Mouse (Mus musculus): ENCODE data around the gene Lamb3.
"Not testable (repeated sequence)": the region's sequence is repeated elsewhere in the genome, so short reads cannot be mapped to it uniquely, and the experiment has no call there.

Gene Lamb3

GRCm38 (mm10) chr1:193244235-193244634 lies 36.7 kb downstream of the Lamb3 start:
- DNase-seq (ENCODE audit: low spot score in 2 of 2), result no peak

- DNase-seq (ENCODE audit: low spot score in 2 of 2), result no peak
These were observed 42.5 kb downstream of the Lamb3 start for GRCm38 (mm10) chr1:193250026-193250425.

- no peak for DNase-seq (ENCODE audit: low spot score in 2 of 2)
These were observed 43.9 kb downstream of the Lamb3 start for GRCm38 (mm10) chr1:193251386-193251785.

GRCm38 (mm10) chr1:193252616-193253015 lies 45.1 kb downstream of the Lamb3 start:
- no peak for DNase-seq (ENCODE audit: low spot score in 2 of 2)

GRCm38 (mm10) chr1:193253895-193254294 lies 46.4 kb downstream of the Lamb3 start:
- not testable (repeated sequence) for DNase-seq (ENCODE audit: low spot score in 2 of 2)

GRCm38 (mm10) chr1:193255032-193255431 lies 47.5 kb downstream of the Lamb3 start:
- DNase-seq (ENCODE audit: low spot score in 2 of 2), result no peak

- peak; percentile 37 to 76 for DNase-seq (ENCODE audit: low spot score in 2 of 2)
These were observed 48.2 kb downstream of the Lamb3 start for GRCm38 (mm10) chr1:193255488-193256288.

- no peak for DNase-seq (ENCODE audit: low spot score in 2 of 2)
These were observed 48.7 kb downstream of the Lamb3 start for GRCm38 (mm10) chr1:193256289-193256577.

- DNase-seq (ENCODE audit: low spot score in 2 of 2), result no peak
These were observed 49.2 kb downstream of the Lamb3 start for GRCm38 (mm10) chr1:193256621-193257098.

GRCm38 (mm10) chr1:193259559-193259958 lies 52.1 kb downstream of the Lamb3 start:
- DNase-seq (ENCODE audit: low spot score in 2 of 2), result no peak

- no peak for DNase-seq (ENCODE audit: low spot score in 2 of 2)
These were observed 54.5 kb downstream of the Lamb3 start for GRCm38 (mm10) chr1:193261897-193262548.

- DNase-seq (ENCODE audit: low spot score in 2 of 2), result no peak
These were observed 55.8 kb downstream of the Lamb3 start for GRCm38 (mm10) chr1:193263026-193263907.

- peak in 1 of 2 experiments; percentile 63 for DNase-seq (ENCODE audit: low spot score in 2 of 2)
These were observed 56.6 kb downstream of the Lamb3 start, which contains the start of gene Hsd11b1 for GRCm38 (mm10) chr1:193263955-193264598. Gene Hsd11b1, minus strand, starts transcription at chr1:193264075.

GRCm38 (mm10) chr1:193265734-193266133 lies 58.2 kb downstream of the Lamb3 start:
- DNase-seq (ENCODE audit: low spot score in 2 of 2), result no peak

GRCm38 (mm10) chr1:193270965-193271763 lies 63.7 kb downstream of the Lamb3 start:
- no peak for DNase-seq (ENCODE audit: low spot score in 2 of 2)

GRCm38 (mm10) chr1:193272137-193272915 lies 64.8 kb downstream of the Lamb3 start:
- DNase-seq (ENCODE audit: low spot score in 2 of 2), result peak in 1 of 2 experiments; percentile 63

GRCm38 (mm10) chr1:193272916-193273601 lies 65.6 kb downstream of the Lamb3 start, which contains the start of gene G0s2:
Gene G0s2, minus strand, starts transcription at chr1:193273217.
- DNase-seq (ENCODE audit: low spot score in 2 of 2), result peak; percentile 35 to 69

GRCm38 (mm10) chr1:193274407-193275071 lies 67.0 kb downstream of the Lamb3 start:
- no peak for DNase-seq (ENCODE audit: low spot score in 2 of 2)
